Mouse (Mus musculus) yolk sac, embryonic 10.5 days (tissue): Measurements from ENCODE around the gene Dnmt3a.

Source experiments
- DNase-seq: peaks from one replicate; pipeline ENCODE4 v3.0.0-alpha.2; 2017; ENCODE audit warnings: low spot score

Dnmt3a gene

DNA sequence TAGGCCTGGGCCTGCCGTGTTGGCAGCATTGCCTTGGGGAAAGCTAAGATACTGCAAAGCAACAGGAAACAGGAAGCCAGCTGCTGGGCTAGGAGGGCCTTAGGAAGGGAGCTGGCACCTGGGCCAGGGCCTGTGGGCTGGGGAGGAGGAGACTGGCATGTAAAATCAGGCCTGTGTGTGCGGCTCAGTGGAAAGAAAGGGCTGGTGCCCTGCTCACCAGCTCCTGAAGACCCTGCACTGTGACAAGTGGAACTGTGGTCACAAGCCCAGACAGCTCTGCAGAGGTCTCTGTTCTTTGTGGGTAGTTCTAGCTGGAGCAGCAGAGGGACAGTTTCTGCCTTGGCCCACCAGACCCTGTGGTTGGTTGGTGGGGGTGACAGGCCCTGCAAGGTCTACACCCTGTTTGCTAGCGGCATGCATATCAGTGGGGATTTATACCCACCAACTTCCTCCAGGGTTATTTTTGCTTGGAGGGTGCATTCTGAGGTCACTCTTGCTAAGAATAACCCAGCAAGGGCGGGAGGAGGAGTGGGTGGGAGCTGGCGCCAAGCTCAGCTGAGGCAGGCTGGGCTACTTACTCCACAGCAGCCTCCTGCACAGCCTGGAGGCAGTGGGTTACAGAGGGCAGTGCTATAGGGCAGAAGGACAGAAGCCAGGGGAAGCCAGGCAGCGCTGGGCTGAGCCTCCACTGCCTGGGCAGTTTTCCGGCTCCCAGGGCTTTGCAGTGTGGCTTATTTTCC is 50.1 kb downstream of the Dnmt3a start:
- peak; percentile 26 for DNase-seq

DNA sequence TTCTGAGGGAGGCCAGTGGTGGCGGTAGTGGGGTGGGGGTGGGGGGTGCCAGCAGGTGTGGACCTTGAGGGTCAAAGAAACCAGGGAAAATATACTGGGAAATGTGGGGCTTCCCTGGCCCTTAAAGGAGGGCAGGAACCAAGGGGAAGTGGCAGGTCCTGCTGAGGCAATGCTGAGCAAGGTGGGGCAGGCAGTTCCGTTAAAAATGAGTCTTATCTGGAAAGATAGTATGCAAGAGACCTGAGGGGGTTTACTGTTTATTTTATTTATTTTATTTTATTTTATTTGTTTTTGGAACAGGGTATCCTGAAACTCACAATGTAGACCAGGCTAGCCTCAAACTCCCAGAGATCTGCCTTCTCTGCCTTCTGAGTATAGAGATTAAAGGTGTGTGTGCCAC is 50.9 kb downstream of the Dnmt3a start:
- DNase-seq: no peak

DNA sequence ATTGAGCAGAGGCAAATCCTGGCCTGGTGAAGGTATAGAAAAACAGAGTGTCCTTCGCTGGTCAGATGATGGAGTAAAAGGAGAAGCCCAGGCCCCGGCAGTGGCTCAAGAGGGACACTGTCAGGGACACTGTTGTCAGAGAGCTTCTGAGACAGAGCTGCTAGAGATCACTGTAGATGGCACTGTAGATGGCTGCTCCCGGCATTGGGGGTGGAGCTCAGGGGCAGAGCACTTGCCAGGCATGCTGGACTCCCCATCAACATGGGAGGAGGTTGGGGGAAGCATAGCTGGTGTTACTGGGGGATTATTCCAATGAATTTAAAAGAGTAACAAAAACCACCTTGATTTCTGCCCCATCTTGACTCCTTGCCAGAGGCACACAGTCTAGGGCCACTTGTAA is 51.4 kb downstream of the Dnmt3a start:
- no peak for DNase-seq

DNA sequence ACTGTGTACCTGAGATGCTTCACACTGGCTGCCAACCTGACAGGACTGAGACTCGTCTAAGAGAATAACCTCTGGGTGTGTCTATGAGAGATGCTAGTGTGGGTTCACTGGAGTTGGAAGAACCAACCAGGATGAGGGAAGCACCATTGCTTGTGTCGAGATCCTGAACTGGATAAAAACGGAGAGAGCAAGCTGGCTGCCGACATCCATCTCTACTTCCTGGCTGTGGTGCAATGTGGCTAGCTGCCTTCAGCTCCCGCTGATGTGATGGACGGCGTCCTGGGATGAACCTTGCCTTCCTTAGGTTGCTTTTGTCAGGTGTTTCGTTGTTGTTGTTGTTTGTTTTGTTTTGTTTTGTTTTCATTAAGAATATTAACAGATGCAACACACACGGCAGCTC is 52.0 kb downstream of the Dnmt3a start:
- no peak for DNase-seq

DNA sequence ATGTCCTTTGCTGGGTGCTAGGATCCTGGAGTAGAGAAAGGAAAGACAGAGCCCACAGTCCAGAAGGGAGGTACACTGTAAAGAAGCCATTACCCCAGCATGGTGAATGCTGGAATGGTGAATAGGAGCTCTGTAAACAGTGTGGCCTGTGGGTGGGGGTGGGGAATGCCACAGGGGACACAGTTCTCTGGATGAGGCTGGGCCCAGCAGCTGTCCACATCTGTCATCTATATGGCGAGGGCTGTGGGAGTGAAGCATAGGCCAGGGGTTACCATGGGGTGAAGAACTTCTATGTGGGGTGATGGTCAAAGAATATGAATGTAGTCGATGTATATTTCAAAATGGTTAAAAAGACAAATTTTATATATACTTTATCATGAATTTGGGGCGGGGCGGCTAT is 52.9 kb downstream of the Dnmt3a start:
- no peak for DNase-seq

DNA sequence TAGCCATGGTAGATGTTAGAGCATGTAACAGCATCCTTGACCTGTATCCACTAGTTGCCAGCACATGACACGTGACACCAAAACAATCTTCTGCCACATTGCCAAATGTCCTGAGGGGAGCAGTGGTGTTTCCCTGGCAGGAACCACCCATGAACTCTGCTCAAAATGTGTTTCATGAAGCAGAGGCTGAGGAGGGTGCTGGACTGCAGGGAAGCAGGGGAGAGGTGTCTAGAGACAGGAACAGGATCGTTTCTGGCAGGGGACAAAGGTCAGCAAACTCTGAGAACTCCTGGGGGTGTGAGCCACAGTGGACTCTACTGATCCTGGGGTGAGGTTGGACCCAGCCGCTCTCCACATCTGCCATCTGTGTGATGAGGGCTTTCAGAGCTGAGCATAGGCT is 53.7 kb downstream of the Dnmt3a start:
- DNase-seq: no peak

DNA sequence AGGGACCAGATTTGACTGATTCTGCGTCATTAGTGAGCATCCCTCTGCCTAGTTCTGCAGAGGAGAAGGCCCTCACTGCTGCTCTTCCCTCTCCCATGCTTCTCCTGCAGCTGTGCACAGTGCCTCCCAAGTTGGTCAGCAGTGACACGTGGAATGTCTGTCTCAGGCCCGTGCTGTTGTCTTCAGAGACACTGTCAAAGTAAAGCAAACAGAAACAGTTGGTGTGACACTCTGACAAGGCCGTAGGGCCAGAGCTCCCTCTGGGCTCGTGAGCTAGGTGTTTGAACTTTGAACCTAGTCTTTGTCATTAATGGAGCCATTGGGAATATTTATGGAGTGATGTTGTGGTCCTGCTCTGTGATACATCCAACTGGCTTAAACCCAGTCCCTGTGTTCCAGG is 54.2 kb downstream of the Dnmt3a start:
- peak; percentile 56 for DNase-seq

DNA sequence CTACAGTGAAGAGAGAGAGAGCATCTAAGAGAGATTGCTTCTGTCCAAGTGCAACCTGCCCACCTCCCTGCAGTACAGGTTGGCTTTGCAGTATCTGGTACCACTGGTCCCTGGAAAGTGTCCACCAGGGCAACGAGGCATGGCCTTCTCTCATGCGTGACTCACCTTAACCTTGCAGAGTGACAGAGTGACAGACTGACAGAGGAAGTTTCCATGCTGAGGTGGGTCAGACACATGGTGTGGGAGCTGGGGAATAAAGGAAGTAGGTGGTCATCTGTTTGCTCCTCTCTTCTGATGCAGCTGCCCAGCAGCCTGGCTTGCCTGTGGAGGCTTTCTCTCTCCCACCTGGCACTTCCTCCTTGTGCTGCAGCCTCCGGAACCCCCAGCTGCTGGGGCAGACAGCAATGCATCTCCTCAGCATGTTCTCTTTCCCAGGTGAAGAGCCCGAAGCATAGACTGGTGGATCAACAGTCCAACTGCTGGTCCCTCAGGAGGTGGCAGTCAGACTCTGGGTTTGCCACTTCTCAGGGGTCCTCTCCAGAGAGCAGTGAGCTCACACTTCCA is 55.9 kb downstream of the Dnmt3a start:
- no peak for DNase-seq

DNA sequence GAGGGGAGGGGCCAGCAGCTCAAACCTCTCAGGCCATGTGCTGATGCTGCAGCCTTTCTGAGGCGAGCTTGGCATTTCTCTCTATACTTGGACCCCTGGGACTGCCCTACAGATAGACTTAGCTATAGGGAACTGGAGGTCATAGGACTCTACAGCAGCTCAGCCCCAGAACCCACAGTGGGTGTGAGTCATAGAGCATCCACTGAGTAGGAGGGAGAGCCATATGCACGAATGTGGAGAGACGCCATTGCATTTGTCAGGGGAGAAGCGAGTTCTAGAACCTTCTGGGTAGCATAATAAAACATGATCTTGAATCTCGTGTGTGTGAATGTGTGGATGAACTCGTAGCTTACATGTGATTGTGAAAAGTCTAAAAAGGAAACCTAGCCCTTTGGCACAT is 56.4 kb downstream of the Dnmt3a start:
- no peak for DNase-seq

DNA sequence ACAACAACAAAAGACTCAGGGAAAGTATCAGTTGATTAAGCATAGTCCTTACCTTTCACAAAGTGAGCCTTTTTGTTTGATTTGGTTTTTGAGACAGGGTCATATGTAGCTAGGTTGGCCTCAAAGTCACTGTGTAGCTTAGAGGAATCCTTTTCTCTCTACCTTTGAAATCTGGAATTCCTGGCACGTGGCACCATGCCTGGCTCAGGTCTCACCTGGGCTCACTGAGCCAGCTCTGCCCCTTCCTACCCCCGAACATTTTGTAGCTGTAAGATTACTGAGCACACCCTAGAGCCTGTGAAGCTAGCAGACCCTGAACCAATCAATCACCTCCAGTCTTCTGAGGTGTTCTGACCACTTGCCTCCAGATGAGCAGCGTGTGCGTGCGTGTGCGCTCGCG is 58.4 kb downstream of the Dnmt3a start:
- no peak for DNase-seq

DNA sequence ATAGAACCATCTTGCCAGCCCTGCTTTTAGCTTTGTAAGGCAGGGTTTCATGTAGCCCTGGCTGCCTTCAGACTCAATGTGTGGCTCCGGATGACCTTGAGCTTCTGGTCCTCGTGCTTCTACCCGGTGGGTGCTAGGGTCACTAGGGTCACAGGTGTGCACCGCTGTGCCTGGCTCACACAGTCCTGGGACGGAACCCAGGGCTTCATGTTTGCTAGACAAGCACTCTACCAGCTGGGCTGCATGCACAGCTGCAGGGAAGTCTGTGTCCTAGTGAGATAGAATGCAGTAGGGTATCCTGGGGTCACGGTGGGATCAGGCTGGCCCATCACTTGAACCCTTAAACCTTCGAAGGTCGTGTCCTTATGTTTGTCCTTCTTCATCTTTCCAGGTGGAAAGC is 59.8 kb downstream of the Dnmt3a start:
- DNase-seq: no peak

DNA sequence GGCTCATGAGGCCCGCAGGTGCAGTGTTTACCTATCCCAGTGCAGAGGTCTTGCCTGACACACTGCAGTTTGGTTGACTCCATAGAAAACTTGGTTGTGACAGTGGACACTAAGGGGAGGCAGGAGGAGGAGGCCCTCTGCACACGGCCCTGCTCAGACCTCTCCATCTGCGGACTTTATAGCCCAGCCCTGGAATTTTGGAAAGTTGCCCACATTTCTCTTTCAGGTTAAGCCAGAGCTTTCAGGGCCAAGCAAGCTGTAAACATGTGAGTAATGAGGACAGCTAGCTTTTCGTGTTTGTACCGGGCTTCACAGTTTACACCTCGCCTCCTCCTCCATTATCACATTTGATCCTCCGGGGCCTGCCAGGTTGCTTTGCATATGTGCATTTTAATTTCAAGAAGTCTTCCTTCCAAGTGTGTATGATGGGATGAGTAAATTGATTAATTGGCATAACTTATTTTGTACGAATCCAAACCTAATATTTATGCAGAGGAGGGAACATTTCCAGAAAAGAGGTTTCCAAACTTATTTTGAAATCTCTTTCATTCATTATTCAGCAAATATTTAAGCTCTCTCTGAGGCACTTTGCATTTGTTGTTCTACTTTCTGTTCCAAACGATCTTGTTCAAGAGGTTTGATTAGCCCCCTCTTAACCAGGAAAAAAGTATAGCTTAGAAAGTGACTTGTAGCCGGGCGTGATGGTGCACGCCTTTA is 61.0 kb downstream of the Dnmt3a start:
- DNase-seq: no peak

DNA sequence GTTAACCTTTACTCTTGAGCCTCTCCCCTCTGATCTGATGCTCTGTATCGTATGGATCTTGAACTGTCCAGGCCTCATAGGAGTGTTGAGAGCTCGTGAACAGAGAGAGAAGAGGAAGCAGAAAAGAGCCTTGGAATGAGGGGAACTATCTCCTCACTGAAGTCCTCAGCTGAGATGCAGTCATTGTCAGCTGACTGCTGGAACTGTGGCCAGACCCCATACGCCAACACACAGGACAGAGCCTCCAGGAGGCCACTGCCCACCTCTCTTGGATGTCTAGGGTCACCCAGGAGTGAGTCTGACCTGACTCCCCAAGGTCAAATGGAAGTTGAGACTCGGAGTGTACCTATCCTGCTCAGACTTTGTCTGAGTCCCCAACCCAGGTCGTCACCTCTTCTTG is 62.3 kb downstream of the Dnmt3a start:
- no peak for DNase-seq

DNA sequence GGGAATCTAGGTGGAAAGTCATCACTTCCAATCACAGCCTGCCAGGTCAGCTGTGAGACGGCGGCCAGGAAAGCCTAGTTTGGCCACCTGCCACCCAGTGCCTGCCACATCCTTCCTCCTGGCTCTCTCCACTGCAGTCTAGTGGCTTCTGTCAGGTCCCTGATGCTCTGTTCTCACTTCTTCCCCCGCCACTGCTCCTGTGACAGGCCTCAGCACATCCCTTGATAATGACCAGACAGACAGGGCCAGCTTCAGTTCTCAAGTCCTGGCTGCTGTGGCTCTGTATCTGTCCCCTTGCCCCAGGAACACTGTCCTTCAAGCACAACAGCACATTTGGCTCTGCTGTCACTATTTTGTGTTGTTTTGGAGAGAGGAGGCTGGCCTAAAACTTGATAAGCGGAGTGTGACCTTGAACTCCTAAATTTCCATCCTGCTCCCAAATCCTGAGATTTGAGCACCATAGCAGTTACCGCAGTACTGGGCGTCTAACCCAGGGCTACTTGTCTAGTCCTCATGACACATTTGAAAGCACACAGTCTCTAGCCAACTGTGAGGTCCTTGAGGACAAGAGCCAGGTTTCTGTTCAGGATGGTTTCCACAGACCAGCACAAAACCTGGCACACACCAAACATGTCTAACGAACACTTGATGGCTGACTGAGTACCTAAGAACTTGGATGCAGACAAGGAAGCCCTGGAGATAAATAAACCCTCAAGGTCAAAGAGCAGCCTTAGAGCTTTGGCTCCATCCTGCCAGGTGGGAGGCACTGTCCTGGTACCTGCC is 63.1 kb downstream of the Dnmt3a start:
- DNase-seq: no peak

DNA sequence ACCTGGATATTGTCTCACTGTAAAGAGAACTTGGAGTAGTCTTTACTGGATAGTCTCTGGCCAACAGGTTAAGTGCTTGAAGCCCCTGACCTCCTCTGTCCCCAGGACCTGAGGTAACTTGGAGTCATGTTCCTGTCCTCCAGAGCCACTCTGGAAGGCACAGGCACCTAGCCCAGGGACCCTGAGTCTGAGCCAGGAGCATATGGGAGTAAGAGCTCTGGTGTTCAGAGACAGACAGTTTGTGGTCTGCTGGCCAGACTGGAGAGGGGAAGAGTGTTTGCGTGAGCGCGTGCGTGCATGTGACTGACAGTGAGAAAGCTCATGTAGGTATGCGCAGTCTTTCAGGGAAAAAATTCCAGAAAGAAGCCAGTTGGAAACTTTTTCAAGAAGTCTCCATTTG is 64.2 kb downstream of the Dnmt3a start:
- DNase-seq: no peak

DNA sequence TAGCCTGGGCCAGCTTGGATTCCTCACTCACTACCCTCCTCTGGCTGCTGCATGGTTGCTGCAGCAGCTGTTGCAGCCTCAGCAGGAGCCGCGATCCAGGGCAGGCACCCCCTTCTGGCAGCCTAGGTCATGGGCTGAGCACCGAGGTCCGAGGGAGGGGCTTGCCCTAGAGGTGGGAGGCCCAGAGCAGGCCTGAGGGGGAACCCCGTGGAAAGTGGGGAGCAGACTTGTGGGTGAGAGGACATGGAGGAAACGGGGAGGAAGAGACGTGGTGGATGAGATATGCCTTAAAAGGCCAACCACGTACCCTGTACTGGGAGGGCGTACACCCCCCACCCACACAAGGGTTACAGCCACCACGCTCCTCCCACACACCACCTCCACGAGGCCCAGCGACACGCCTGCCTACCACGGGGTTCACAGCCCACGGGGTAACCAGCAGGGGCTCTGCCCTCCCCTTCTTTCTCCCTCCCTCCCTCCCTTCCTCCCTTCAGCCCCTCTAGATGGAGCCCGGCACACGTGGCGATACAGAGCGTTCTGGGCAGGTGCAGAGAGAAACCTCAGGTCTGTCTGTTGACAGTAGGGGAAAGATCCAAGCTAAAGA is 65.2 kb downstream of the Dnmt3a start:
- no peak for DNase-seq

DNA sequence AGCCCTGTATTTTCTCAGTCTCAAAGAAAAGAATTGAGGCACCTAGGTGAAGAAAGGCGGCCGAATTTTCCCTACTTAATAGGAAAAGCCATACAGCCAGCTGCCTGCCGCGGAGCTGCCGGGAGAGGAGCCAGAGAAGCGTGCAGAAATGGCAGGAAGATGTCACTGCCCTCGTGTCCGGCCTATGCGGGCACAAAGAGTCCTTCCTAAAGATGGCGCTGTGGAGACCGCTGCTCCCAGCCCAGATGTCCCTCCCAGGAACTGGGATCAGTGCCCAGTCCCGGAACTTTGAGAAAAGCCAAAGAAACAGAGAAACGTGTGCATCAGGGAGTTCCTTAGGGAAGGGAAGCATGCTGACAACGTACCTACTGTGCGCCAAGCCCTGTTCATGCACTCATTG is 65.8 kb downstream of the Dnmt3a start:
- DNase-seq: no peak

DNA sequence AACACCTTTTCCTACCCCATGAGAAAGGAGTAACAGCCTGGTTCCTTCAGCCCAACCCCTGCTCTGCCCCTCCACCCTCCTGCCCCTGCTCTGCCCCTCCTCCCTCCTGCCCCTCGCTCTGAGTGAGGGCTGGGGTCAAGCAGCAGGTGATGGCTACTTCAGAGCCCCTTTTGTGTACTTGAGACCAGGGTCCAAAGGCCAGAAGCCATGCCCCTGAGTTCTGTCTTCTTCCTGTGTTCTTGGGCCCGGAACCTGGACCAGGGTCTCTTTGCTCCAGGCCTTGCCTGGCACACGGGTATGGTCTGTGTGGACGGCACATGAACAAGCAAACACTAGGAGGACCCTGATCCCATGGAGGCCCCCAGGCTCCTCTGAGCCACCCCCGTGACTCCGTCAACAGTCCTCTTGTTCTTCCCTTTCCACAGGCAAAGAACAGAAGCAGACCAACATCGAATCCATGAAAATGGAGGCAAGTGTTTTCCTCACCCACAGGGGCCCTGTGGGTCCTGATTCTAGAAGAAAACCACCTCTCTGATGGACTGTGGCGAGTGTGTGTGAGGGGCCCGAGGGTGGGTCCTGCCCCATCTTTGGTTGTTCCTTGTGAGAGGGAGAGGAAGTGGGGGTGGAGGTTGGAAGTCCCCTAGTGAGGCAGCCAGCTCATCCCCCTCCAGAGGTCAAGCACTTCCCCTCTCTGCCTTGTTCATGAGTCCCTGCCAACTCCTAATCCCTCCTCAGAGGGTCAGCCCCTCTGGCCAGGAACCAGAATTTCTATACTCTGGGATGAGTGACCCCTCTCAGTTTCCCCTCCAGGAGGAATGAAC is 66.8 kb downstream of the Dnmt3a start:
- DNase-seq: no peak

DNA sequence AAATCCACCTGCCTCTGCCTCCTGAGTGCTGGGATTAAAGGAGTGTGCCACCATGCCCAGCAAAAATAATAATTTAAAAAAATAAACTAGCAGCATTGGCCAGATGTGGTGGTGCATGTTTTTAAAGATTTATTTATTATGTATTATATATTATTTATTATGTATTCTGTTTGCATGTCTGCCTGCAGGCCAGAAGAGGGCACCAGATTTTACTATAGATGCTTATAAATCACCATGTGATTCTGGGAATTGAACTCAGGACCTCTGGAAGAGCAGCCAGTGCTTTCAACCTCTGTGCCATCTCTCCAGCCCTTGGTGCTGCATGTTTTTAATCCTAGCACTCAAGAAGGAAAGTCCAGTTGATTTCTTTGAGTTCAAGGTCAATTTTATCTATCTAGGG is 69.7 kb downstream of the Dnmt3a start:
- DNase-seq: no peak

DNA sequence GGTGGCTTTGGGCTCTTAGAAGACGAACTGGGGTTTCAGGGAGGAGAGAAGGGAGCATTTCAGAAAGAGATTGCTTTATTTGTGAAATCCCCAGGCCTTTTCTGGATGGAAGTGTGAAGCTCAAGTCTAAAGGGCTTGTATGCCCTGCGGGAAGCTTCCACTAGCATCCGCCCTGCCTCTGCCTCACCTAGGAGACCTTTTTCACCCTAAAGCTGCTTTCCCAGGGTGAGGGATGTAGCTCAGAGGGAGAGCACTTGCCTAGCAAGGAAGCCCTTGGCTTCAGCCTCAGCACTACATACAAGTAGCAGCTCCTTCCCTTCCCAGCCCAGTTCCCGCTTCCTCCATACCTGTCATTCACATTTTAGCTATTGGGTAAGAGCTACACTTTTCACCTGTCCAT is 71.6 kb downstream of the Dnmt3a start:
- DNase-seq: no peak

DNA sequence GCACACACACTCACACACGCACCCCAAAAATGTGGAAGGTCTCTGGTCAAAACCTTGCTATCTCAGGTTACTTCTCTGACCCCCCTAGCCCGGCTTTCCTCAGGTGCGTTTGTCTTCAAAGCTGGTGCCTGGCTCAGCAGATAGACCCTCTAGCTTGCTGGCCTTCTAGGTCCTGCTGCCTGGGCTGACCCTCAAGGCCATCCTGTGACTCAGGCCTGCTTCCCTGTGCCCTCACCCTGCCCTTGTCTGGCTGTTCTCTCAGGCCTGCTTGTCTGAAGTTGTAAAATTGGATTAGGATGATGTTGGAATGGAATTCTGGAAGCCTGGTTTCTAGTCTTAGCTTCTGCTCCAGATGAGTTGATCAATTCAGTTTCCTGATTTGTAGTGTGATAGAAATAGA is 75.7 kb downstream of the Dnmt3a start:
- no peak for DNase-seq
